Mouse (Mus musculus) forebrain, embryonic 14.5 days (tissue): ENCODE results near the gene Gpatch2l. TPM values are rescaled to one million over a fixed set of nuclear protein-coding genes. Genes with fewer than 3 reads are reported as not detected.

Source experiments
- ATAC-seq: fragments of 200-750 bp; cut with Nextera tagmentation; 2 replicates; pipeline ENCODE4 v1.8.0; 2017; ENCODE audit warnings: mild to moderate bottlenecking, moderate library complexity
- DNase-seq: peaks from one replicate; pipeline ENCODE4 v3.0.0-alpha.2; 2015; ENCODE audit warnings: low spot score
- H3K27ac ChIP-seq: fragments of 300-500 bp; sonication (generic); 2 replicates; pipeline ENCODE4 v1.5.1; 2014; ENCODE audit warnings: low read depth, mild to moderate bottlenecking, control low read depth, low read length, moderate library complexity
- H3K27me3 ChIP-seq: fragments of 300-500 bp; sonication (generic); replicated peaks from 2 replicates; pipeline ENCODE4 v1.6.1; 2014; ENCODE audit warnings: low read length, control low read depth, mixed read lengths; ENCODE audit not compliant: control insufficient read depth, insufficient read depth
- H3K36me3 ChIP-seq: fragments of 300-500 bp; sonication (generic); 2 replicates; pipeline ENCODE4 v1.6.1; 2014; ENCODE audit warnings: low read length, control low read depth; ENCODE audit not compliant: control insufficient read depth, insufficient read depth
- H3K4me1 ChIP-seq: fragments of 300-500 bp; sonication (generic); 2 replicates; pipeline ENCODE4 v1.6.1; 2014; ENCODE audit warnings: antibody characterized with exemption, low read length, control low read depth; ENCODE audit not compliant: control insufficient read depth, insufficient read depth
- H3K4me2 ChIP-seq: fragments of 300-500 bp; sonication (generic); 2 replicates; pipeline ENCODE4 v1.6.1; 2014; ENCODE audit warnings: mild to moderate bottlenecking, control low read depth, low read length
- H3K4me3 ChIP-seq: fragments of 300-500 bp; sonication (generic); 2 replicates; pipeline ENCODE4 v1.5.1; 2014; ENCODE audit warnings: low read depth, low read length, control low read depth
- H3K9ac ChIP-seq: fragments of 300-500 bp; sonication (generic); 2 replicates; pipeline ENCODE4 v1.6.1; 2014; ENCODE audit warnings: mild to moderate bottlenecking, low read length, control low read depth, moderate library complexity
- H3K9me3 ChIP-seq: fragments of 300-500 bp; sonication (generic); replicated peaks from 2 replicates; pipeline ENCODE4 v1.6.1; 2016; ENCODE audit warnings: low read length, control low read depth, mixed read lengths; ENCODE audit not compliant: control insufficient read depth
- WGBS: fragments of 180-500 bp; shearing (Covaris S2); extraction: QIAGEN DNeasy Blood & Tissue Kit; methylation state at CpG from one replicate; pipeline ENCODE4 v1.1.7; 2014; 5-methylcytosine and 5-hydroxymethylcytosine counted together
- polyA plus RNA-seq: library from polyadenylated mRNA; unstranded; fragments of >200 nt; fragmentation: Nextera tagmentation; extraction: Ambion mirVana; gene quantifications from 2 replicates; pipeline ENCODE4 v1.2.1, GENCODE M21; 2014

Gpatch2l gene
- polyA plus RNA-seq, 1 experiment from 2014 or later: 23.5 TPM

DNA sequence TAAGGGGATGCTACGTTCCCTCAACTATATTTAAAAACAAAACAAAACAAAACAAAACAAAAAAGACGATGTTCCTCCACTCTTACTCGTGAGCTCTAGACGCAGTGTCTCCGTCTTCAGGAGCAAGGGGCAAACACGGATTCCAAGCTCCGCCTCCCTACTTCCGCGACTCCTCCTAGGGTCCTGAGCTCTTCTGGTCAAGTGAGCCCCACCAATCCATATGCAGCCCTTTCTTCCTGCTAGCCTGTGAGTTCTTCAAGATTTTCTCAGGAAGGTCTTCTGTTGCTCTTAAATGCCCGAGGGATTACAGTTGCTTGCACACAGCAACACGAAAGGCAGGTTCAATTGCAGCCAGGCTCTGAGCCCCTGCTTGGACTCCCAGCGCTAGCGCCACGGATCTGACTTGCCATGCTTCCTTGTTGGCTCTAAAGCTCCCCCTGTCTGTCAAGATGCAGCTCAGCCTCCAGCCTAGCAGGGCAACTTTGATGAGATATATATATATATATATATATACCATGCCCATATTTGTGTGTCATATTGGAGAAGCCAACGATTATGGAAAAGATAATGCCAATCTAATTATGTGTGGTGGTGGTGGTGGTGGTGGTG lies 64.1 kb downstream of the Gpatch2l start:
- WGBS: 25% methylated on average over 15 of the region's 15 CpGs
- no peak overlapping the region for H3K9ac ChIP-seq
- no peaks in the 10 kb centered on the region for H3K36me3 ChIP-seq
- H3K4me1 ChIP-seq: no peaks in the 10 kb centered on the region
- no peak overlapping the region for H3K27ac ChIP-seq
- H3K4me2 ChIP-seq: peak overlapping the region; percentile 20; the same call in 1 of the 2 replicates
- peak; percentile 10 for DNase-seq
- H3K4me3 ChIP-seq: no peak overlapping the region
- H3K9me3 ChIP-seq: no peaks in the 10 kb centered on the region
- no peak for ATAC-seq
- H3K27me3 ChIP-seq: no peaks in the 10 kb centered on the region

DNA sequence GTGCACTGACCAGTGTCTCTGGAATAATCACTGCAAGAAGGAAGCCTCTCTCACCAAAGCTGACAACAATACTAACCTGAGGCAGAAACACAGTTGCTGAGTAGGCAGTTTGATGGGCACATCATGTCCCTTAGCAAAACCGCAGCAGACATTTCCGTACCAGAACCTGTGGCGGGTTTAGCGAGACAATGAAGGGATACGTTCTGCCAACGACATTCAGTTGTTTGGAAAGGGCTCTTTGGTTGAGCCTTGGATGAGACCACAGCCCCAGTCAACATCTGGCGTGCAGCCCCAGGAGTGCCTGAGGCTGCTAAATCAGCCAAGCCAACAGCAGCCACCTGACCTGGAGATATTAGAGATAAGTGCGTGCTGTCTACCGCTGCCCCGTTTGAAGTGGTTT lies 67.8 kb downstream of the Gpatch2l start:
- no peaks in the 10 kb centered on the region for H3K27me3 ChIP-seq
- no peaks in the 10 kb centered on the region for H3K4me1 ChIP-seq
- DNase-seq: no peak
- no peak overlapping the region for H3K4me3 ChIP-seq
- H3K27ac ChIP-seq: no peak overlapping the region
- ATAC-seq: no peak
- H3K9ac ChIP-seq: no peak overlapping the region
- no peak overlapping the region for H3K4me2 ChIP-seq
- H3K9me3 ChIP-seq: no peaks in the 10 kb centered on the region
- WGBS: 85% methylated on average over 10 of the region's 10 CpGs
- H3K36me3 ChIP-seq: no peaks in the 10 kb centered on the region

DNA sequence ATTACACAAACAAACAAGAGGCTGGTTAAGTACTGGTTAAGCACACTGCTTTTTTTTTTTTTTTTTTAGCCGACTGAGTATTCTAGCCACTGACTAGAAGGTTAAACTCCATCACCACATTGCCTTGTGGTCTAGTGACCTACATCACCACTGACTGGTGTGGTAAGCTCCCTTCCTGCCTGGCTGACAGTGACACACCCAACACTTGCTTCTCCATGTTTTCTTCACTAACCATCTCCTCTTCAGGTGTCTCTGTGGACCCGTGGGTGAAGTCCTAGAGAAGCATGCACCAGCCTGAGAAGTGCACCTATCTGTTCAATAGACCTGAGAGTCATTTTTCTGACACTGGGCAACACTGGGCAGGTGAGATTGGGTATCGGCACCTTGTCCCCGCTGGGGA lies 68.2 kb downstream of the Gpatch2l start:
- Histone ChIP-seq H3K4me2 (no peak overlapping the region), H3K36me3 (no peaks in the 10 kb centered on the region), H3K9me3 (no peaks in the 10 kb centered on the region), H3K27ac (no peak overlapping the region), H3K27me3 (no peaks in the 10 kb centered on the region), H3K9ac (no peak overlapping the region), H3K4me1 (no peaks in the 10 kb centered on the region), H3K4me3 (no peak overlapping the region)
- 89% methylated on average over 4 of the region's 4 CpGs for WGBS
- ATAC-seq: no peak
- no peak for DNase-seq

DNA sequence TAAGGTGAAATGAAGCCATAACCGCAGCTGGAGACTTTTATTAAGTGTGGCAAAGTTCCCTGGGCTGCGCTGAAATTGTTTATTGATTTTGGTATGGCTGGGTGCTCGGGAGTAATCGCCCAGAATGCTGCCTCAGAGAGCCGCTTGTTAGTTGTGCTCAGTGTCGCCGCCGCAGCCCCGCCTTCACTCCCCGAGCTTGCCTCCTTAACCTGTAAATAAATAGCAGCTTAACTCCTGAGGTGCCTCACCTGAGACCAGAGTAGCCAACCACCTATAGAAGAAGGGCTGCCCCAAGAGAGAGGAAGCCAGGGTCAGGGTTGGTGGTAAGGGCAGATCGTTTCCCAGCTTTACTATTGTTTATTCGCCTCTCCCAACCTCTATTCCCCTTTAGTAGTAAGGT lies 79.0 kb downstream of the Gpatch2l start:
- WGBS: 13% methylated on average over 12 of the region's 12 CpGs
- no peaks in the 10 kb centered on the region for H3K27me3 ChIP-seq
- ATAC-seq (no peak), DNase-seq (no peak)
- no peaks in the 10 kb centered on the region for H3K36me3 ChIP-seq
- no peak overlapping the region for H3K4me2 ChIP-seq
- H3K27ac ChIP-seq: no peak overlapping the region
- no peak overlapping the region for H3K9ac ChIP-seq
- H3K9me3 ChIP-seq: no peaks in the 10 kb centered on the region
- no peak overlapping the region for H3K4me3 ChIP-seq
- H3K4me1 ChIP-seq: no peaks in the 10 kb centered on the region

DNA sequence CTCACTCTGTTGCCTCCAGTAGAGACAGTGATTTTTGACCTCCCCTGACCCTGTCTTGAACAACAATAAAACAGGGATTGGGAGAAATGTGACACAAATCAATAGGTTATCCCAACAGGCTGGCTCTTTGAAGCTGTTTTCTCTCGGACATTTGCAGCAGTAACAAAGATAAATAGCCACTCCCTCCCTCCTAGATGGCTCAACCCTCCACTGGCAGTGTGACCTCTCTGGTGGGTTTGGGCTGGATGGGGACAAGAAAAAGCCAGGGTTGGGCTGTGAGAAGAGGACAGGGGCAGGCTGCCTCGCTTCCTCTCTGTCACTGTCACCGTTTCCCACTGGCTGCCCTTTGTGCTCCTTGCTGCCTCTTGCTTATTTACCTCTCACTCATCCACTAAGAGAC lies 82.6 kb downstream of the Gpatch2l start:
- whole genome bisulfite sequencing: 59% methylated on average over 3 of the region's 3 CpGs
- Histone ChIP-seq H3K27me3 (no peaks in the 10 kb centered on the region), H3K4me2 (no peak overlapping the region)

DNA sequence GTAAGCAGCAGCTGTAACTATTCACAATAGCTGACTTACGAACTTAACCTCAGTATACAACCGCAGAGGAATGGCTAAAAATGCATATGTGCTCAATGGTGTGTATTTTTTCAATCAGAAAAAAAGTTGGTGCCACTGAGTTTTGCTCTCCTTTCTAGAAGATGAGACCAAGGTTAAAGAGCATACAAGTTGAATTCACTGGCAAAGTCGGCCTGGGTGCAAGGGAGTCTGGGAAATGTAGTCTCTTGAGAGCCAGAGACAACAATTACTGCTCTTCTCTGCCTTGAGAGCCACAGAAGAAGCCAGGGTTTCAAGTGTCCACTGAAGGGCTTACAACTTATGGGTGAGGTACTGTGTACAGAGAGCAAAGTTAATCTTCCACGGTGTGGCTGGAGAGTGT lies 88.2 kb downstream of the Gpatch2l start:
- H3K27me3 ChIP-seq: no peaks in the 10 kb centered on the region
- DNase-seq (no peak), ATAC-seq (no peak)
- 55% methylated on average over 4 of the region's 4 CpGs for WGBS
- H3K9me3 ChIP-seq: no peaks in the 10 kb centered on the region
- no peak overlapping the region for H3K9ac ChIP-seq
- H3K36me3 ChIP-seq: no peaks in the 10 kb centered on the region
- no peak overlapping the region for H3K27ac ChIP-seq
- no peak overlapping the region for H3K4me2 ChIP-seq
- no peaks in the 10 kb centered on the region for H3K4me1 ChIP-seq
- no peak overlapping the region for H3K4me3 ChIP-seq

More for the DNA sequence above, 82.6 kb downstream of the Gpatch2l start:
- Histone ChIP-seq H3K36me3 (no peaks in the 10 kb centered on the region), H3K4me3 (no peak overlapping the region), H3K27ac (no peak overlapping the region), H3K9me3 (no peaks in the 10 kb centered on the region), H3K4me1 (no peaks in the 10 kb centered on the region), H3K9ac (no peak overlapping the region)
- ATAC-seq (no peak), DNase-seq (no peak)

DNA sequence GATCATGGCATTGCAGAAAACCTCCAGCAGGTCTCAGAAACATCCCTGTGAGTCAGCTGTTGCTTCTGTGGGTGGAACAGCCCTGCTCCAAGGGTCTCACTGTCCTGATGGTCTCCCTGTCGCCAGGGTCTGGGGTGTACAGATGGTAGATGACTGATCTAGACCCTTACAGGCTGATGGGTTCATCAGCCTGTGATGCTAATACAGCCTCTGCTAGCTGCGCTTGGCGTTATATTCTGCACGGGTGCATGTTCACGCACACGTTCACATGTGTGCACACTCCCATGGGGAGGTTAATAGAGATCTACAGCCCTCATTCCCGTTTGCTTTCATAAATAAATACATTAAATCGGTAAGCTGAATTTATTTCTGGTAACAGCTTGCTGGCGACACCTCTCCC lies 89.0 kb downstream of the Gpatch2l start:
- Histone ChIP-seq H3K4me2 (no peak overlapping the region), H3K4me1 (no peaks in the 10 kb centered on the region), H3K9me3 (no peaks in the 10 kb centered on the region), H3K36me3 (no peaks in the 10 kb centered on the region), H3K27ac (no peak overlapping the region), H3K4me3 (no peak overlapping the region), H3K9ac (no peak overlapping the region), H3K27me3 (no peaks in the 10 kb centered on the region)
- ATAC-seq (0 out of 2 replicates have a peak, but pooled peaks have one; percentile 37), DNase-seq (peak; percentile 16)
- WGBS: 74% methylated on average over 9 of the region's 9 CpGs

DNA sequence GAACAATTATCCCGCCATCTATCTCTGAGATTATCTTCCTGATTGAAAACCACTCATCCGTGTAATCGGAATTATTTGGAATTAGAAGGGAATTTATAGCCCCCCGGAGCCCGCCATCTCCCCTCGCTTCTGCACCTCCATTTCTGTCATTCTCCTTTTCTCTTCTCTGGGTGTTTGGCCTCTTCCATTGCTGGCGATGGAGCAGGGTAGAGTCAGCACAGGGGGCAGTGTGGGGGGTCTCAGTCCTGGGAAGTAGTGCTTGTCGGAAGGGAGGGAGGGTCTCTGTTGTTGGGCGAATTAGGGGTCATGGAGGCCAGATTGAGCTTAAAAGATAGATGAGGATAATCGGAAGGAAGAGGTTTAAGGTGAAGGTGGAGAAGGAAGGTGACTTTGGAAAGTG lies 89.6 kb downstream of the Gpatch2l start:
- no peak overlapping the region for H3K4me2 ChIP-seq

DNA sequence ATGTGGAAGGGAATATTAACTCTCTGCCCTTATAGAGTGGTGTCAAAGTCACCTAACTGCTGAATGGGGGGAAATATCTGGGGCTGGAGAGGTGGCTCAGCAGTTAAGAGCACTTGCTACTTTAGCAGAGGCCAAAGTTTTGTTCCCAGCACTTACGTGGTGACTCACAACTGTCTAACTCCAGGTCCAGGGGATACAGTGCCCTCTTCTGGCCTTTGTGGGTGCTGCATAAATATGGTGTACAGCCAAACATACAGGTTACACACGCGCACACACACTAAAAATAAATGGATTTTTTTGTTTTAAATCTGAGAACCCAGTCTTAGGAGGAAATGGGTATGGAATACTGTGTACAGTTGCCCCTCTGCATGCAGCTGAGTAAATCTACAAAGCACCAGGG lies 94.6 kb downstream of the Gpatch2l start:
- H3K27me3 ChIP-seq: no peaks in the 10 kb centered on the region
- ATAC-seq (no peak), DNase-seq (no peak)
- WGBS: 98% methylated on average over 3 of the region's 3 CpGs
- H3K4me1 ChIP-seq: 0 out of 2 replicates have a peak, but pooled peaks cover under 1% of the 10 kb centered on the region
- H3K9me3 ChIP-seq: no peaks in the 10 kb centered on the region
- H3K4me3 ChIP-seq: no peak overlapping the region
- no peak overlapping the region for H3K4me2 ChIP-seq
- H3K9ac ChIP-seq: no peak overlapping the region
- H3K27ac ChIP-seq: no peak overlapping the region
- no peaks in the 10 kb centered on the region for H3K36me3 ChIP-seq

More for the DNA sequence above, 89.6 kb downstream of the Gpatch2l start:
- WGBS: 34% methylated on average over 10 of the region's 10 CpGs
- no peak overlapping the region for H3K4me3 ChIP-seq
- no peaks in the 10 kb centered on the region for H3K27me3 ChIP-seq
- ATAC-seq (no peak), DNase-seq (no peak)
- no peak overlapping the region for H3K9ac ChIP-seq
- no peaks in the 10 kb centered on the region for H3K9me3 ChIP-seq
- H3K4me1 ChIP-seq: no peaks in the 10 kb centered on the region
- no peak overlapping the region for H3K27ac ChIP-seq
- no peaks in the 10 kb centered on the region for H3K36me3 ChIP-seq
